Comparison of ENCODE assay signal across 26 mouse cellular contexts in the genomic region with DNA sequence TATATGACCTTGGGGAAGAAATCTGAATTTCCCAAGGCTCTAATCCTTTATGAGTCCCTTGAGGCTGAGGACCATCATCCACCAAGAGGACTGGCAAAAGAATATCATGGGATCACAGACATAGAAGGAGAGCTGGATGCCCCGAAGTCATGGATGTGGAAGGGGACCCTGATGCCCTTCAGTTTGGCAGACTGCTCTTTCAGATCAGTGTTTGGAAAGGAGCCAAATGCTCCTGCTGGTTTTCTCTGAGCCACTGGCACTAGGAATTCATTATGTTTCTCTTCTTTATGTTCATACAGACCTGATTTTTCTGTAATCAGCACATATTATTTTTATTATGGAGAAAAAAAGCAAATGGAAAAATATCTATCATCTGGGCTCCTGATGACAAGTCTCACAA. TPM values are rescaled to one million over a fixed set of nuclear protein-coding genes. Genes with fewer than 3 reads are reported as not detected.
DNase-seq lines count a peak whose midpoint lies in the region; ATAC-seq and TF ChIP-seq lines count a peak whose summit lies in the region.
"Had no signal": no experiment of that assay in that cellular context is flagged by ENCODE, and none has a peak within 500 bp of the region (broad histone marks: within the 10 kb centered on the region; RNA-seq: fewer than 3 reads in every experiment).

No protein-coding gene starts in this region.

- H3K9me3 ChIP-seq in neural tube, embryonic 15.5 days (replicated peaks) = no peaks in the 10 kb centered on the region
- H3K9me3 ChIP-seq: forebrain, embryonic 12.5 days; heart, embryonic 13.5 days; kidney, embryonic 15.5 days; lung, embryonic 15.5 days had no signal

- 52% methylated on average over 1 of the region's 1 CpGs for WGBS in neural tube, embryonic 15.5 days

- ATAC-seq in neural tube, embryonic 15.5 days (ENCODE audit: low FRiP score) = no peak
- ATAC-seq: activated CD4-positive, CD25-positive, alpha-beta regulatory T cell, adult 4 months had no signal

- H3K4me1 ChIP-seq in neural tube, embryonic 15.5 days = peaks cover 13% of the 10 kb centered on the region
- H3K4me1 ChIP-seq: forebrain, embryonic 12.5 days; heart, embryonic 13.5 days; kidney, embryonic 15.5 days; lung, embryonic 15.5 days; midbrain, embryonic 10.5 days had no signal

- no peak overlapping the region for H3K9ac ChIP-seq in neural tube, embryonic 15.5 days (replicated peaks)
- H3K9ac ChIP-seq: forebrain, embryonic 12.5 days; heart, embryonic 13.5 days; kidney, embryonic 15.5 days; limb, embryonic 13.5 days; lung, embryonic 15.5 days had no signal

- H3K36me3 ChIP-seq in neural tube, embryonic 15.5 days = no peaks in the 10 kb centered on the region
- H3K36me3 ChIP-seq: forebrain, embryonic 12.5 days; kidney, embryonic 15.5 days; limb, embryonic 13.5 days; midbrain, embryonic 10.5 days had no signal

- peak overlapping the region; percentile 46 for H3K27ac ChIP-seq in layer of hippocampus, adult 2 months
- H3K27ac ChIP-seq in neural tube, embryonic 15.5 days (replicated peaks) = 0 out of 2 replicates have a peak overlapping the region, but pooled peaks have one; percentile 28
- H3K27ac ChIP-seq: forebrain, embryonic 12.5 days; heart, embryonic 13.5 days; kidney, embryonic 15.5 days; limb, embryonic 13.5 days; lung, embryonic 15.5 days; midbrain, embryonic 10.5 days had no signal

- TF ChIP-seq CTCF in layer of hippocampus, adult 2 months (conservative IDR thresholded peaks at IDR 0.05) = no peak

- no peak overlapping the region for H3K4me2 ChIP-seq in neural tube, embryonic 15.5 days
- H3K4me2 ChIP-seq: forebrain, embryonic 12.5 days; heart, embryonic 13.5 days; kidney, embryonic 15.5 days; limb, embryonic 13.5 days; liver, embryonic 11.5 days; lung, embryonic 15.5 days had no signal

- DNase-seq in cerebellum, postnatal 14 days = peak; percentile 53 to 59
- DNase-seq in cerebellum, adult 9-11 months = no peak
- DNase-seq in layer of hippocampus, adult 2 months (ENCODE audit: low spot score in 2 of 2) = no peak
- DNase-seq in layer of hippocampus, postnatal 36 days = no peak
- DNase-seq in retina, postnatal 1 day = peak; percentile 61
- no peak for DNase-seq in retina, embryonic 14.5 days (ENCODE audit: low spot score)
- no peak for DNase-seq in thymus, postnatal 14 days
- DNase-seq: adrenal gland, adult 8-10 months; cerebellum, adult 11-12 months; gastrocnemius, postnatal 10 days; heart, postnatal 10 days; kidney, adult 11 months; kidney, postnatal 36 days; thymus, adult 2 months; thymus, postnatal 4 days had no signal

- no peaks in the 10 kb centered on the region for H3K27me3 ChIP-seq in neural tube, embryonic 15.5 days (replicated peaks)
- H3K27me3 ChIP-seq: forebrain, embryonic 12.5 days; heart, embryonic 13.5 days; kidney, embryonic 15.5 days; limb, embryonic 13.5 days; lung, embryonic 15.5 days had no signal

- H3K4me3 ChIP-seq in layer of hippocampus, adult 2 months = no peak overlapping the region
- H3K4me3 ChIP-seq in neural tube, embryonic 15.5 days (replicated peaks) = no peak overlapping the region
- H3K4me3 ChIP-seq: erythroblast, embryonic 14.5 days; forebrain, embryonic 12.5 days; heart, embryonic 13.5 days; kidney, embryonic 15.5 days; limb, embryonic 13.5 days; lung, embryonic 15.5 days; midbrain, embryonic 10.5 days had no signal

RNA-seq across cellular contexts. Expression of gene Adam12, which starts 50.9 kb away (rescaled TPM):
- 1 to 10 TPM; 7.8 to 9.0 TPM for total RNA-seq in layer of hippocampus, adult 2 months (2021)
- total RNA-seq in layer of hippocampus, postnatal 36 days (2021) = 1 to 10 TPM; 7.1 TPM
- polyA plus RNA-seq in neural tube, embryonic 15.5 days (2015; fragmentation: Nextera tagmentation; extraction: Ambion mirVana) = 3.7 and 5.1 TPM in 2 replicates
- total RNA-seq: monocyte, adult 5-6 weeks had no signal

Comparison
In these comparisons a context has a peak if more than half of its experiments do, and no peak if none do; other contexts are left out.
1. DNase-seq: peak in cerebellum, postnatal 14 days (2 of 2) and retina, postnatal 1 day (single experiment); none in cerebellum, adult 9-11 months (single experiment), layer of hippocampus, adult 2 months (0 of 2), layer of hippocampus, postnatal 36 days (0 of 2), retina, embryonic 14.5 days (single experiment) and thymus, postnatal 14 days (single experiment).